Mouse (Mus musculus) kidney, adult 9 months (tissue): Measurements from ENCODE around the gene Znrf3.
"Not testable (repeated sequence)": the region's sequence is repeated elsewhere in the genome, so short reads cannot be mapped to it uniquely, and the experiment has no call there.

Experiments
- DNase-seq: peaks from one replicate; pipeline ENCODE4 v3.0.0; 2022

Znrf3 gene

GRCm38 (mm10) chr11:5444599-5445451 lies at the start of gene Znrf3:
Gene Znrf3 (minus strand): TSS chr11:5444847.
- DNase-seq, result peak; percentile 94

GRCm38 (mm10) chr11:5493869-5494268 lies 49.2 kb upstream of the Znrf3 start:
- no peak for DNase-seq

GRCm38 (mm10) chr11:5491912-5492311 lies 47.3 kb upstream of the Znrf3 start:
- DNase-seq, result no peak

- DNase-seq, result no peak
Measured at GRCm38 (mm10) chr11:5490989-5491656, 46.5 kb upstream of the Znrf3 start.

GRCm38 (mm10) chr11:5489433-5489832 lies 44.8 kb upstream of the Znrf3 start:
- DNase-seq, result not testable (repeated sequence)

GRCm38 (mm10) chr11:5485193-5486011 lies 40.8 kb upstream of the Znrf3 start:
- peak; percentile 93 for DNase-seq

GRCm38 (mm10) chr11:5482581-5482980 lies 37.9 kb upstream of the Znrf3 start:
- no peak for DNase-seq

- no peak for DNase-seq
Measured at GRCm38 (mm10) chr11:5478831-5479230, 34.2 kb upstream of the Znrf3 start.

GRCm38 (mm10) chr11:5478193-5478592 lies 33.5 kb upstream of the Znrf3 start:
- no peak for DNase-seq

GRCm38 (mm10) chr11:5476806-5477205 lies 32.2 kb upstream of the Znrf3 start:
- no peak for DNase-seq

- not testable (repeated sequence) for DNase-seq
Measured at GRCm38 (mm10) chr11:5475556-5476118, 31.0 kb upstream of the Znrf3 start.

- peak; percentile 79 for DNase-seq
Measured at GRCm38 (mm10) chr11:5474130-5474529, 29.5 kb upstream of the Znrf3 start.

GRCm38 (mm10) chr11:5470055-5470454 lies 25.4 kb upstream of the Znrf3 start:
- no peak for DNase-seq

GRCm38 (mm10) chr11:5469084-5469483 lies 24.4 kb upstream of the Znrf3 start:
- DNase-seq, result peak; percentile 61

GRCm38 (mm10) chr11:5468471-5468870 lies 23.8 kb upstream of the Znrf3 start:
- DNase-seq, result no peak

- DNase-seq, result peak; percentile 73
Measured at GRCm38 (mm10) chr11:5451923-5452322, 7.3 kb upstream of the Znrf3 start.

GRCm38 (mm10) chr11:5451341-5451740 lies 6.7 kb upstream of the Znrf3 start:
- no peak for DNase-seq

- no peak for DNase-seq
Measured at GRCm38 (mm10) chr11:5450701-5451100, 6.1 kb upstream of the Znrf3 start.

- DNase-seq, result peak; percentile 28
Measured at GRCm38 (mm10) chr11:5445452-5445953, 856 bp upstream of the Znrf3 start.

GRCm38 (mm10) chr11:5444234-5444598 lies 431 bp downstream of the Znrf3 start:
- DNase-seq, result no peak

- DNase-seq, result peak; percentile 38
Measured at GRCm38 (mm10) chr11:5443511-5444233, 975 bp downstream of the Znrf3 start.

- no peak for DNase-seq
Measured at GRCm38 (mm10) chr11:5442590-5443021, 2.0 kb downstream of the Znrf3 start.
